Mouse (Mus musculus) heart, adult 2 months (tissue): ENCODE measurements around the gene Chl1.

Experiments used
- CTCF ChIP-seq: fragments of 200-600 bp; IDR thresholded peaks from 2 replicates; pipeline ENCODE4 v1.8.1; 2022; ENCODE audit warnings: antibody characterized with exemption, mild to moderate bottlenecking, moderate library complexity
- POLR2A ChIP-seq: fragments of 200-500 bp; IDR thresholded peaks from 2 replicates; pipeline ENCODE4 v1.6.1; 2011; ENCODE audit warnings: mild to moderate bottlenecking, low read depth, low read length, control low read depth; ENCODE audit not compliant: insufficient read depth

DNA sequence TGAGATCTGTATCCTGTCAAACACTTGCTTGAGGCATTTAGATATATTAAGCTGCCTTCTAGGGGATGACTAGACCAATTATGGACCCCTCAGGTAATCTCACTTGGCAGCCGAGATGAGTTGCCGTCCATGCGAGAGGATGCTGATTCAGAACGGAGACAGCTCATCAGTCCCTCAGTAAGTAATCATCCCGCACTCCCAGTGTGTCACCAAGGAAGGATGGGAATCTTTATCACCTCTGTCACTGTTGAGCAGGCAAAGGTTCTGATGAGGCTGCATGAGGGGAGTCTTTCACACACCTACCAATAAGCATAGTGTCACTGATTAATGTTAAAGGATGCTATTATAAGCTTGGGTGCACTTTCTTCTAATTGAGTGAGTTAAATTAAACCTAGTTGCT is 270.7 kb downstream of the Chl1 start:
- TF ChIP-seq POLR2A, result no peak
- TF ChIP-seq CTCF, result no peak
